8 mouse cellular contexts compared by ENCODE assay signal in the genomic region with DNA sequence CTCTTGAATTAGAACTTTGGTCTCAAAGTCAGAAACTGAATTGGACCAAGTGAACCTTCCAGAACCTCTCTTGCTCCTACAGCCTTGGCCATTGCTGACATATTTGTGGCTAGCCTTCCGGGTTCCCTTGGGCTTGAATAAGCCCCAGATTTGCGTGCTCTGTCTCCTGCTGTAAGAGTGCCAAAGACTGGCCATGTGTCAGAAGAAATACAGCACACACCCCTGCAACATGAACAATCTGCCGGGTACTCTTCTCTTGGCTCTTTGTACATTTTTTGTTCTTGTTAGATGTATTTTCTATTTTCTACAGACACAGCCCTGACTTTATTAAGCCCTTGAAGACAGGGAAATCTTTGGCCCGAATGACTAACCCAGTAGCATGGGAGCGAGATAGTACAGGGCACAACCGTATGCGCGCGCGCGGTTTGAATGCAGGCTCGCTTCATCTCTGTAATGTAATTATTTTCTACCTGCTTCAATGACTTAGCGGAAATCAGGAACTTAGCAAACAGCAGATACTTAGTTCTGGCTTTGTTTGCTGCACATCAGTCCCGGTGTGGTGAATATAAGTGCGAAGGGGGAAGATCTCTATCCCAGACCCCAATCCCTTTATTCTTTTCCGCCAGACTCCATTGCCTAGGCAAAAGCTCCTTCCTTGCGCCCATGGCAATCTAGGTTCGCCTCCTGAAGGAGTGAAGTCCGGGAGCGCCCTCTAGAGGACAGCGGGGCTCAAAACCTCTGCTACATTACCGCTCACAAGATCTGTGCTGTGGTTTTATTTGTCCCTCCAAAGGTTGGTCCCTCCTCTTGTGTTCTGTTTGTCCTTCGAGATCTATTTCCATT. TPM values are rescaled to one million over a fixed set of nuclear protein-coding genes. Genes with fewer than 3 reads are reported as not detected.
DNase-seq lines count a peak whose midpoint lies in the region; ATAC-seq and TF ChIP-seq lines count a peak whose summit lies in the region.

No protein-coding gene starts in this region.

- no peaks in the 10 kb centered on the region for H3K27me3 ChIP-seq in C2C12 (ENCODE audit: control insufficient read depth, insufficient read depth, insufficient read length)
- no peaks in the 10 kb centered on the region; the same call in 1 of the 2 replicates for H3K27me3 ChIP-seq in heart, embryonic 12.5 days (replicated peaks)
- no peaks in the 10 kb centered on the region for H3K27me3 ChIP-seq in kidney, embryonic 16.5 days (ENCODE audit: insufficient read depth, low read length)
- H3K27me3 ChIP-seq in liver, embryonic 11.5 days (replicated peaks; ENCODE audit: control insufficient read depth, insufficient read depth, low read length) = no peaks in the 10 kb centered on the region; the same call in 1 of the 2 replicates
- no peaks in the 10 kb centered on the region for H3K27me3 ChIP-seq in neural tube, embryonic 11.5 days (ENCODE audit: control insufficient read depth, insufficient read depth, low read length)
- no peaks in the 10 kb centered on the region for H3K27me3 ChIP-seq in stomach, embryonic 15.5 days (replicated peaks)

- H3K36me3 ChIP-seq in C2C12 (ENCODE audit: control insufficient read depth, insufficient read depth) = no peaks in the 10 kb centered on the region
- H3K36me3 ChIP-seq in heart, embryonic 12.5 days = no peaks in the 10 kb centered on the region
- no peaks in the 10 kb centered on the region for H3K36me3 ChIP-seq in kidney, embryonic 16.5 days (ENCODE audit: insufficient read depth, low read length)
- H3K36me3 ChIP-seq in liver, embryonic 11.5 days (ENCODE audit: control insufficient read depth, insufficient read depth, low read length) = no peaks in the 10 kb centered on the region
- no peaks in the 10 kb centered on the region for H3K36me3 ChIP-seq in neural tube, embryonic 11.5 days (ENCODE audit: control insufficient read depth, insufficient read depth, low read length)
- H3K36me3 ChIP-seq in stomach, embryonic 15.5 days = no peaks in the 10 kb centered on the region

- H3K9me3 ChIP-seq in heart, embryonic 12.5 days (replicated peaks) = no peaks in the 10 kb centered on the region
- no peaks in the 10 kb centered on the region for H3K9me3 ChIP-seq in kidney, embryonic 16.5 days (ENCODE audit: low read length)
- no peaks in the 10 kb centered on the region for H3K9me3 ChIP-seq in liver, embryonic 11.5 days (ENCODE audit: control insufficient read depth, low read length)
- no peaks in the 10 kb centered on the region for H3K9me3 ChIP-seq in neural tube, embryonic 11.5 days (ENCODE audit: control insufficient read depth, low read length)
- H3K9me3 ChIP-seq in stomach, embryonic 15.5 days = no peaks in the 10 kb centered on the region

- H3K4me1 ChIP-seq in bone marrow macrophage, adult 2 months (ENCODE audit: control insufficient read depth, insufficient read depth, low read length) = peaks cover 37% of the 10 kb centered on the region
- H3K4me1 ChIP-seq in heart, embryonic 12.5 days (replicated peaks) = peaks cover 13% of the 10 kb centered on the region
- H3K4me1 ChIP-seq in kidney, embryonic 16.5 days (ENCODE audit: insufficient read depth, low read length) = no peaks in the 10 kb centered on the region
- no peaks in the 10 kb centered on the region for H3K4me1 ChIP-seq in liver, embryonic 11.5 days (replicated peaks; ENCODE audit: control insufficient read depth, insufficient read depth, low read length)
- H3K4me1 ChIP-seq in neural tube, embryonic 11.5 days (ENCODE audit: control insufficient read depth, insufficient read depth, low read length) = no peaks in the 10 kb centered on the region
- H3K4me1 ChIP-seq in stomach, embryonic 15.5 days = no peaks in the 10 kb centered on the region

- H3K27ac ChIP-seq in bone marrow macrophage, adult 2 months (ENCODE audit: insufficient read depth, low read depth, low read length) = no peak overlapping the region
- H3K27ac ChIP-seq in heart, embryonic 12.5 days (ENCODE audit: poor library complexity, severe bottlenecking) = no peak overlapping the region
- no peak overlapping the region for H3K27ac ChIP-seq in kidney, embryonic 16.5 days (ENCODE audit: low read length)
- no peak overlapping the region for H3K27ac ChIP-seq in liver, embryonic 11.5 days (ENCODE audit: low read depth, low read length)
- H3K27ac ChIP-seq in neural tube, embryonic 11.5 days (ENCODE audit: low read depth, low read length) = no peak overlapping the region
- H3K27ac ChIP-seq in stomach, embryonic 15.5 days = no peak overlapping the region

- peak; percentile 72 for ATAC-seq in erythroblast, adult 5-6 weeks (replicated peaks; ENCODE audit: low FRiP score, poor library complexity, severe bottlenecking)
- ATAC-seq in heart, embryonic 12.5 days (ENCODE audit: insufficient number of reproducible peaks, low FRiP score) = no peak
- ATAC-seq in kidney, embryonic 16.5 days (ENCODE audit: low FRiP score, low TSS enrichment) = peak; percentile 82; the same call in 1 of the 2 replicates
- ATAC-seq in liver, embryonic 11.5 days (replicated peaks; ENCODE audit: low FRiP score) = peak; percentile 42; the same call in 1 of the 2 replicates
- ATAC-seq in neural tube, embryonic 11.5 days (ENCODE audit: insufficient read depth, low FRiP score, low TSS enrichment) = peak; percentile 87
- ATAC-seq in stomach, embryonic 15.5 days (ENCODE audit: insufficient read depth, low FRiP score, low read depth) = no peak

- H3K9ac ChIP-seq in heart, embryonic 12.5 days = no peak overlapping the region
- H3K9ac ChIP-seq in kidney, embryonic 16.5 days (replicated peaks; ENCODE audit: low read length) = no peak overlapping the region
- H3K9ac ChIP-seq in liver, embryonic 11.5 days (ENCODE audit: low read depth, low read length) = no peak overlapping the region
- H3K9ac ChIP-seq in neural tube, embryonic 11.5 days (ENCODE audit: low read length) = no peak overlapping the region
- no peak overlapping the region for H3K9ac ChIP-seq in stomach, embryonic 15.5 days

- 43% methylated on average over 23 of the region's 23 CpGs for WGBS in heart, embryonic 12.5 days
- WGBS in kidney, embryonic 16.5 days = 47% methylated on average over 23 of the region's 23 CpGs
- 49% methylated on average over 23 of the region's 23 CpGs for WGBS in liver, embryonic 11.5 days
- 46% methylated on average over 23 of the region's 23 CpGs for WGBS in neural tube, embryonic 11.5 days
- 46% methylated on average over 23 of the region's 23 CpGs for WGBS in stomach, embryonic 15.5 days

- no peak overlapping the region for H3ac ChIP-seq in C2C12 (ENCODE audit: control insufficient read depth, insufficient read length, low read depth)

- H3K79me3 ChIP-seq in C2C12 (ENCODE audit: low read depth) = no peaks in the 10 kb centered on the region

- no peaks in the 10 kb centered on the region for H3K79me2 ChIP-seq in C2C12 (ENCODE audit: control insufficient read depth, insufficient read depth)

- H3K4me2 ChIP-seq in heart, embryonic 12.5 days = peak overlapping the region; percentile 33
- peak overlapping the region; percentile 19; the same call in 1 of the 2 replicates for H3K4me2 ChIP-seq in kidney, embryonic 16.5 days (replicated peaks; ENCODE audit: low read depth, low read length)
- H3K4me2 ChIP-seq in liver, embryonic 11.5 days = no peak overlapping the region
- H3K4me2 ChIP-seq in neural tube, embryonic 11.5 days (ENCODE audit: low read depth) = no peak overlapping the region
- 0 out of 2 replicates have a peak overlapping the region, but pooled peaks have one; percentile 25 for H3K4me2 ChIP-seq in stomach, embryonic 15.5 days

- H3K4me3 ChIP-seq in C2C12 (ENCODE audit: insufficient read depth, poor library complexity, severe bottlenecking) = no peak overlapping the region
- H3K4me3 ChIP-seq in bone marrow macrophage, adult 2 months (ENCODE audit: insufficient read depth, low read length) = no peak overlapping the region
- H3K4me3 ChIP-seq in heart, embryonic 12.5 days = no peak overlapping the region
- no peak overlapping the region for H3K4me3 ChIP-seq in kidney, embryonic 16.5 days (ENCODE audit: low read length)
- no peak overlapping the region for H3K4me3 ChIP-seq in liver, embryonic 11.5 days (ENCODE audit: low read depth, low read length)
- H3K4me3 ChIP-seq in neural tube, embryonic 11.5 days (ENCODE audit: low read depth, low read length) = no peak overlapping the region
- no peak overlapping the region for H3K4me3 ChIP-seq in stomach, embryonic 15.5 days (replicated peaks)

- peak; percentile 75 for DNase-seq in liver, embryonic 11.5 days (ENCODE audit: low spot score)
- DNase-seq in neural tube, embryonic 11.5 days (ENCODE audit: low spot score) = peak; percentile 90

- TF ChIP-seq POLR2A in bone marrow macrophage, adult 2 months (IDR thresholded peaks at IDR 0.05; ENCODE audit: borderline replicate concordance, low read depth, low read length) = no peak

- TF ChIP-seq CTCF in C2C12 (IDR thresholded peaks at IDR 0.05; ENCODE audit: control insufficient read depth, insufficient read depth, insufficient read length) = peak; percentile 60
- peak; percentile 88 for TF ChIP-seq CTCF in bone marrow macrophage, adult 2 months (IDR thresholded peaks at IDR 0.05; ENCODE audit: low read depth, low read length)

RNA-seq across cellular contexts. Expression of a gene that starts 22.2 kb away (rescaled TPM):
- polyA plus RNA-seq in C2C12 (2012; fragmentation: generic; extraction: Trizol) = 10.5 TPM
- polyA plus RNA-seq in bone marrow macrophage, adult 2 months (2012; ENCODE audit: insufficient read depth, insufficient read length, missing spikeins) = 16.4 and 21.8 TPM in 2 replicates
- 9.2 and 18.6 TPM in 2 replicates for total RNA-seq in erythroblast, adult 5-6 weeks (2015; ENCODE audit: low replicate concordance)
- total RNA-seq in erythroblast, adult 5-6 weeks (2017; ENCODE audit: low replicate concordance) = 1.3 and 3.7 TPM in 2 replicates
- polyA plus RNA-seq in heart, embryonic 12.5 days (2016; fragmentation: Nextera tagmentation; extraction: Ambion mirVana) = 11.2 and 12.0 TPM in 2 replicates
- polyA plus RNA-seq in kidney, embryonic 16.5 days (2015; fragmentation: Nextera tagmentation; extraction: Ambion mirVana) = 20.6 and 23.9 TPM in 2 replicates
- 19.0 and 20.5 TPM in 2 replicates for polyA plus RNA-seq in liver, embryonic 11.5 days (2014; fragmentation: Nextera tagmentation; extraction: Ambion mirVana)
- 33.0 and 39.4 TPM in 2 replicates for polyA plus RNA-seq in neural tube, embryonic 11.5 days (2014; fragmentation: Nextera tagmentation; extraction: Ambion mirVana)
- polyA plus RNA-seq in stomach, embryonic 15.5 days (2015; fragmentation: Nextera tagmentation; extraction: Ambion mirVana) = 17.7 and 21.6 TPM in 2 replicates

RNA-seq across cellular contexts. Expression of a gene that starts 23.3 kb away (rescaled TPM):
- 3.6 TPM for polyA plus RNA-seq in C2C12 (2012; fragmentation: generic; extraction: Trizol)
- 11.0 and 12.5 TPM in 2 replicates for polyA plus RNA-seq in bone marrow macrophage, adult 2 months (2012; ENCODE audit: insufficient read depth, insufficient read length, missing spikeins)
- 2.5 TPM in 2 replicates for total RNA-seq in erythroblast, adult 5-6 weeks (2015; ENCODE audit: low replicate concordance)
- total RNA-seq in erythroblast, adult 5-6 weeks (2017; ENCODE audit: low replicate concordance) = 2.2 and 4.4 TPM in 2 replicates
- polyA plus RNA-seq in heart, embryonic 12.5 days (2016; fragmentation: Nextera tagmentation; extraction: Ambion mirVana) = 8.4 and 8.6 TPM in 2 replicates
- polyA plus RNA-seq in kidney, embryonic 16.5 days (2015; fragmentation: Nextera tagmentation; extraction: Ambion mirVana) = 12.2 and 13.2 TPM in 2 replicates
- 7.0 and 7.8 TPM in 2 replicates for polyA plus RNA-seq in liver, embryonic 11.5 days (2014; fragmentation: Nextera tagmentation; extraction: Ambion mirVana)
- polyA plus RNA-seq in neural tube, embryonic 11.5 days (2014; fragmentation: Nextera tagmentation; extraction: Ambion mirVana) = 5.0 and 5.7 TPM in 2 replicates
- 26.2 and 30.0 TPM in 2 replicates for polyA plus RNA-seq in stomach, embryonic 15.5 days (2015; fragmentation: Nextera tagmentation; extraction: Ambion mirVana)

RNA-seq across cellular contexts. Expression of a gene that starts 41.5 kb away (rescaled TPM):
- polyA plus RNA-seq in C2C12 (2012; fragmentation: generic; extraction: Trizol) = not detected
- polyA plus RNA-seq in bone marrow macrophage, adult 2 months (2012; ENCODE audit: insufficient read depth, insufficient read length, missing spikeins) = not detected in 2 replicates
- not detected in 2 replicates for total RNA-seq in erythroblast, adult 5-6 weeks (2015; ENCODE audit: low replicate concordance)
- total RNA-seq in erythroblast, adult 5-6 weeks (2017; ENCODE audit: low replicate concordance) = not detected in 2 replicates
- polyA plus RNA-seq in heart, embryonic 12.5 days (2016; fragmentation: Nextera tagmentation; extraction: Ambion mirVana) = not detected in 2 replicates
- not detected in 2 replicates for polyA plus RNA-seq in kidney, embryonic 16.5 days (2015; fragmentation: Nextera tagmentation; extraction: Ambion mirVana)
- polyA plus RNA-seq in liver, embryonic 11.5 days (2014; fragmentation: Nextera tagmentation; extraction: Ambion mirVana) = 0.14 TPM in 1 of 2 replicates, not detected in the other
- polyA plus RNA-seq in neural tube, embryonic 11.5 days (2014; fragmentation: Nextera tagmentation; extraction: Ambion mirVana) = not detected in 2 replicates
- polyA plus RNA-seq in stomach, embryonic 15.5 days (2015; fragmentation: Nextera tagmentation; extraction: Ambion mirVana) = not detected in 2 replicates

Comparison
In these comparisons a context has a peak if more than half of its experiments do, and no peak if none do; other contexts are left out.
1. ATAC-seq: peak in erythroblast, adult 5-6 weeks (single experiment), kidney, embryonic 16.5 days (single experiment), liver, embryonic 11.5 days (single experiment) and neural tube, embryonic 11.5 days (single experiment); none in heart, embryonic 12.5 days (single experiment) and stomach, embryonic 15.5 days (single experiment).
2. H3K4me2 ChIP-seq: peak in heart, embryonic 12.5 days (single experiment), kidney, embryonic 16.5 days (single experiment) and stomach, embryonic 15.5 days (single experiment); none in liver, embryonic 11.5 days (single experiment) and neural tube, embryonic 11.5 days (single experiment).